Mouse (Mus musculus) myocyte (in vitro differentiated cells): ENCODE results near the gene Dcaf7.

ENCODE experiments used
- CEBPB ChIP-seq: IDR thresholded peaks from 2 replicates; pipeline ENCODE4 v1.6.1; 2011; ENCODE audit warnings: mild to moderate bottlenecking, moderate library complexity; ENCODE audit not compliant: poor library complexity, insufficient read depth, severe bottlenecking
- MYOG ChIP-seq, 3 experiments: IDR thresholded peaks; one replicate each; pipeline ENCODE4 v1.6.1; 2011; ENCODE audit warnings: control low read depth in 2 of 3, low read depth in 2 of 3, mild to moderate bottlenecking in 2 of 3; ENCODE audit not compliant: insufficient read length in 2 of 3, control insufficient read depth in 1 of 3, insufficient read depth in 1 of 3
- POLR2A ChIP-seq: IDR thresholded peaks from one replicate; pipeline ENCODE4 v1.6.1; 2011; ENCODE audit warnings: low read depth, mild to moderate bottlenecking, control low read depth, moderate library complexity; ENCODE audit not compliant: insufficient read length

- TF ChIP-seq POLR2A (no peak), MYOG (IDR thresholded peaks at IDR 0.05; ENCODE audit: control insufficient read depth in 1 of 3, insufficient read depth in 1 of 3, insufficient read length in 2 of 3, low read depth in 2 of 3) (no peak), CEBPB (no peak)
Measured at GRCm38 (mm10) chr11:106004576-106004975, 32.1 kb upstream of the Dcaf7 start.
